Mouse (Mus musculus): Measurements from ENCODE around the gene Sema6d. TPM values are rescaled to one million over a fixed set of nuclear protein-coding genes. Genes with fewer than 3 reads are reported as not detected.

Sema6d gene
- polyA plus RNA-seq, 1 experiment from 2014 or later: 11.4 TPM

DNA sequence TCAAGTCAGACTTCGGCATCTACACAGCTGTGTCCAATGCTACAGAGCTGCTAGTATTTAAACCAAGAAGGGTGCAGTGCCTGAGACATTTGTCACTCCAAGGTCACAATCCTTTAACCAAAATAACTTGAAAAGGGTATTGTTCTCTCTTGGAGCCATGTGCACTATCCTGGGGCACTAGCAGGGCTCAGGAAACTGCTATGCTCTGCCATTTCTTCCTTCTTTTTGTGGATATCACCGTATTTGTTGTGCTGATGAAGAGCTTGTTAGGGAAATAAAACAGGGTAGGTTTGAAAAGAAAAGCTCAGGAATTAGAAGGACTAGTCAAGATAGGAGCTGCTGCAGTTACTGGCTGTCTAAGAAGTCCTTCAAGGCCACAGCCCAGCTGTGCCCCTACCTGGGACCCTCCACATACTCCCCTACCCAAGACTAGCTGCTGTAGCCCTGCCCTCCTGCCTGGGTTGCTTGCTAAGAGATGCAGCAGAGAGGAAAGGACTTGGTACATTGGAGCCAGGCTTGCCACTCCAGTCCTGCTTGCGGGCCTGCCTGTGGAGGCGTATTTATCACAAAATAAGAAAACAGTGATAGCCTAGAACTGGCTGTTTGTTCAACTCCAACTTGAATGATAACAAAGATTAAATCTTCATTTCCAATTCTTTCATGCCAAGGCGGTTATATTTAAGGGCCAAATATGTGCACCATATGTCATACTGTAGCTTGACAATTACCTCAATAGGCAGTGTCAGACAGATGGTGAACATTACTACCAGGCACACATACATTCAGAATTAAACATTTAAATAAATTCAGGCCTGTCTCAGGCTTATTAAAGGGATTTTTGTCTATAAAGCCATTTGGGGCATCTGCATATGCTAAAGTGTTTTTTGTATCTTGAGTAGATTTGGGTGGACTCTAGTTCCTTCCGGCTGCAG, 315.1 kb downstream of the Sema6d start:
- H3K27ac ChIP-seq: peak overlapping the region; percentile 69
- no peaks in the 10 kb centered on the region for H3K36me3 ChIP-seq
- 56% methylated on average over 6 of the region's 6 CpGs for WGBS
- H3K4me3 ChIP-seq: no peak overlapping the region
- peak overlapping the region; percentile 28; the same call in 1 of the 2 replicates for H3K4me2 ChIP-seq
- peaks cover 23% of the 10 kb centered on the region for H3K4me1 ChIP-seq
- no peaks in the 10 kb centered on the region for H3K27me3 ChIP-seq
- ATAC-seq (ENCODE audit: insufficient number of reproducible peaks, insufficient read depth, low FRiP score, low TSS enrichment, low read depth): no peak
- no peaks in the 10 kb centered on the region for H3K9me3 ChIP-seq
- no peak overlapping the region for H3K9ac ChIP-seq

GRCm38 (mm10) chr2:124408956-124409355, 319.2 kb downstream of the Sema6d start:
- H3K27ac ChIP-seq: no peak overlapping the region
- 87% methylated on average over 1 of the region's 1 CpGs for WGBS
- H3K9ac ChIP-seq: no peak overlapping the region
- H3K36me3 ChIP-seq: no peaks in the 10 kb centered on the region
- no peaks in the 10 kb centered on the region for H3K9me3 ChIP-seq
- H3K4me3 ChIP-seq: no peak overlapping the region
- no peak for ATAC-seq (ENCODE audit: insufficient number of reproducible peaks, insufficient read depth, low FRiP score, low TSS enrichment, low read depth)
- H3K4me2 ChIP-seq: no peak overlapping the region
- H3K4me1 ChIP-seq: peaks cover 12% of the 10 kb centered on the region
- no peaks in the 10 kb centered on the region for H3K27me3 ChIP-seq

DNA sequence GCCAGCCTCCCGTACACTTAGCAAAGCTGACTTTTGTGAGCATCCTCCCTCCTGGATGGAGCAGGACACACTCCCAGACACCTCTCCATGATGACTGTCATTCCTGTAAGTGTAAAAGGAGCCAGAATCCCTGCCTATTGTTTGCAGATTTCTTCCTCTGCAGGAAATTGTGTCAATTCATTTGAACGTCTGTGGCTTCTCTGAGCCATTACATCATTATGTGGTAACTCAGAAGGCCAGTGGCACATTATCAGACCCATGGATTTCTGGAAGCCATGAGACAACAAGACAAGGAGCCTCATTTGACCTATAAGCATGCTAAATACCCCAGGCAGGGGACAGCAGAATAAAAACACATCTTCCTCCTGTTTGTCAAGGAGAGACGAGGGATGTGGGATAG, 327.0 kb downstream of the Sema6d start:
- Histone ChIP-seq H3K4me2 (no peak overlapping the region), H3K9ac (no peak overlapping the region), H3K9me3 (no peaks in the 10 kb centered on the region), H3K27ac (no peak overlapping the region), H3K4me1 (0 out of 2 replicates have a peak, but pooled peaks cover 5% of the 10 kb centered on the region), H3K27me3 (no peaks in the 10 kb centered on the region), H3K36me3 (no peaks in the 10 kb centered on the region), H3K4me3 (no peak overlapping the region)
- no peak for ATAC-seq (ENCODE audit: insufficient number of reproducible peaks, insufficient read depth, low FRiP score, low TSS enrichment, low read depth)
- 75% methylated on average over 3 of the region's 3 CpGs for WGBS

GRCm38 (mm10) chr2:124418319-124418718, 328.6 kb downstream of the Sema6d start:
- no peak overlapping the region for H3K9ac ChIP-seq
- whole genome bisulfite sequencing: 92% methylated on average over 2 of the region's 2 CpGs

DNA sequence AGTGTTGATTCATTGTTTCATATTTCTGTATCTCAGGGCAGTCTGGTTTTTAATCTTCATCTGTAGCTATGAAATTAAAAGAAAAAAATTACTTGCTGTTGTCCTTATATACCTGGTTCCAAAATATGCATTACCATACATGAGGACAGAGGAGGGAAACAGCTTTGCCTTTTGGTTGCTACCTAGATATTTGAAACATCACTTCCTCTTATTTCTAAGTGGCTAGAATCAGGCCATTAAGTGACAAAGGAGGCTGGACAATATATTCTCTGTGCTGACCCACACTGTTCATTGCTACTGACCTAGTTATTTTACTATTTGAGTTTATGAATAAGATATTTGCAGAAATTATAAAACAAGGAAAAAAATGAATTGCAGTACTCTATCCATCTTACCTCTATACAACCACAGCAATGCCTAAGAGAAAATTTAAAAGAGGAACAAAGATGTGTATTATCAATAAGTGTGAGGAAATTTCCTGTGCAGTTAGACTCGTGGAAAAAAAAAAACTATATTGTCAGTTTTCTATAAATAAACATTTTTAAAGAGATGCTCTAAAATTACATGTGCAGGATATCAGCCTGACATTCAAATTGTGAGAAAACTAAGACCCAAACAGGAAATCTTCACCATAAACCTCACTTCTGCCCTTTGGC, 330.5 kb downstream of the Sema6d start:
- no peak for ATAC-seq (ENCODE audit: insufficient number of reproducible peaks, insufficient read depth, low FRiP score, low TSS enrichment, low read depth)
- H3K27ac ChIP-seq: no peak overlapping the region
- 0 out of 2 replicates have a peak, but pooled peaks cover 5% of the 10 kb centered on the region for H3K4me1 ChIP-seq
- H3K9me3 ChIP-seq: no peaks in the 10 kb centered on the region
- no peak overlapping the region for H3K4me2 ChIP-seq
- H3K4me3 ChIP-seq: no peak overlapping the region
- 50% methylated on average over 1 of the region's 1 CpGs for WGBS
- no peaks in the 10 kb centered on the region for H3K36me3 ChIP-seq
- no peak overlapping the region for H3K9ac ChIP-seq
- no peaks in the 10 kb centered on the region for H3K27me3 ChIP-seq

More at GRCm38 (mm10) chr2:124418319-124418718, 328.6 kb downstream of the Sema6d start:
- Histone ChIP-seq H3K9me3 (no peaks in the 10 kb centered on the region), H3K4me2 (no peak overlapping the region), H3K27ac (no peak overlapping the region), H3K27me3 (no peaks in the 10 kb centered on the region), H3K4me3 (no peak overlapping the region), H3K36me3 (no peaks in the 10 kb centered on the region), H3K4me1 (0 out of 2 replicates have a peak, but pooled peaks cover 5% of the 10 kb centered on the region)
- ATAC-seq (ENCODE audit: insufficient number of reproducible peaks, insufficient read depth, low FRiP score, low TSS enrichment, low read depth): no peak

DNA sequence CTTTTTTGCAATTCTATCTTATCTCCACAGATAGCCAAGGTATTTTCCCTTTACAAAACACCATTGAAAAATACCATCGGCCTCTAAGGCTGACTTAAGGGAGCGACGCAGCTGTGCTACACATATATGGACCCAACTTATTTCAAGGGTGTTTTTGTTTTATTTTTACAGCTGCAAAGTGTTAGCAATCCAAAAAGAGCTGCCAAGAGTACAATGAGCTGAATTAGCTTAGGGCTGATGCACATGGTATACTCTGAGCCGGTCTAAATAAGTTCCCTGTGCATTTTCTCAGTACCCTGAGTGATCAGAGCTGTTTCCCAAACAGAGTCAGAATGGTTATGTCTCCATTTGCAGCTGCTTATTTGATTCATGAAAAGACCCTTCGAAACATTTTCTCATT, 340.0 kb downstream of the Sema6d start:
- Histone ChIP-seq H3K4me1 (peaks cover 6% of the 10 kb centered on the region; the same call in 1 of the 2 replicates), H3K9me3 (no peaks in the 10 kb centered on the region), H3K27ac (no peak overlapping the region), H3K4me2 (no peak overlapping the region), H3K4me3 (no peak overlapping the region), H3K36me3 (no peaks in the 10 kb centered on the region), H3K9ac (no peak overlapping the region), H3K27me3 (no peaks in the 10 kb centered on the region)
- 45% methylated on average over 5 of the region's 5 CpGs for WGBS
- ATAC-seq (ENCODE audit: insufficient number of reproducible peaks, insufficient read depth, low FRiP score, low TSS enrichment, low read depth): no peak

GRCm38 (mm10) chr2:124430708-124431107, 340.9 kb downstream of the Sema6d start:
- H3K9ac ChIP-seq: no peak overlapping the region
- H3K27me3 ChIP-seq: no peaks in the 10 kb centered on the region
- no peak overlapping the region for H3K27ac ChIP-seq
- WGBS: 87% methylated on average over 3 of the region's 3 CpGs
- no peak overlapping the region for H3K4me2 ChIP-seq
- H3K36me3 ChIP-seq: no peaks in the 10 kb centered on the region
- H3K4me1 ChIP-seq: peaks cover 6% of the 10 kb centered on the region; the same call in 1 of the 2 replicates
- no peak for ATAC-seq (ENCODE audit: insufficient number of reproducible peaks, insufficient read depth, low FRiP score, low TSS enrichment, low read depth)
- H3K9me3 ChIP-seq: no peaks in the 10 kb centered on the region
- no peak overlapping the region for H3K4me3 ChIP-seq

DNA sequence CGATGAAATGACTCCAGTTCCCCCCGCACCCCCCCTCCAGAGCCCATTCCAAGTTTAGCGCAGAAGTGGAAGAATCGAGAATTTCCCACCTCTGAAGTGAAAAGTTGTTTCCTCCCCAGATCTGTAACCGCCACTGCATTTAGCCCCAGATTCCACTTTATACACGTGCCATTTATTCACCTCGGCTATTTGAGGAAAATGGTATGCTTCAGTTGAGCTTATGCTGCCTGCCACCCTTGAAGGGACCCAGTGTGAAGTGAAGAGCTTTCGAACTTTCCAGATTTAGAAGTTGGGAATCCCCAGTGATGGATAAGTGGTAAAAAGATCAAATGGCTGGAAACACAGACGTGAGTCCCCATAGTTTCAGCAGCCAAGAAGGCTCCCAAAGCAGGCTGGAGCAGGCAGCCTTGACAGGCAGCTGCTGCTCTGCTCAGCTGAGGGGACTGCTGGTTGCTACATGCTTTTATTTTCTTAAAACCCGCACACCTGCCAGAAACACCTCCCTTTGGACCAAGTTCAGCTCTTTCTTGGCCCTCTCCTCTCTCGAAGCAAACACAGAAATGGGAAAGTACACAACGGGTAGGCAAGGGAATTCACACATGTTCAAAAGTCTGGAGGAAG, 345.7 kb downstream of the Sema6d start:
- ATAC-seq (ENCODE audit: insufficient number of reproducible peaks, insufficient read depth, low FRiP score, low TSS enrichment, low read depth): no peak
- Histone ChIP-seq H3K9me3 (no peaks in the 10 kb centered on the region), H3K4me2 (no peak overlapping the region), H3K4me3 (no peak overlapping the region), H3K36me3 (no peaks in the 10 kb centered on the region), H3K9ac (no peak overlapping the region), H3K4me1 (no peaks in the 10 kb centered on the region), H3K27me3 (peaks cover 4% of the 10 kb centered on the region; the same call in 1 of the 2 replicates), H3K27ac (no peak overlapping the region)
- 68% methylated on average over 12 of the region's 12 CpGs for WGBS

DNA sequence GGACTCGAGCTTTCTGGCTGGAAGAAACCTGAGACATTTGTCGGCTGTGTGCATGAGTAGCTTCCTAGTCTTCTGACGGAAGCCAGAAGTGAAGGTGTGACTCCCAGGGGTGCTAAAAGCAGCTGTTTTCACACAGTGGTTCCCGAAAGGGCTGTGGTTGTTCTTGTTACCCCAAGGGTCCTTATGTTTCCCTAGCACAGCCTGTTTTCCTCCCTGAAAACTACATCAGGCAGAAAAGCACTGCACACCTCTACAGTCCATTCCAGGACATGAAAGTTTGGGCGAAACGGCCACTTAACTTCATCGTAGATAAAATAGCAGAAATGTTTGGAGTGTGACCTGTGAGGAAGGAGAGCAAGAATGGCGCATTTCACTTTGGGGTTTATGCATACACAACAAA, 346.9 kb downstream of the Sema6d start:
- peaks cover 4% of the 10 kb centered on the region; the same call in 1 of the 2 replicates for H3K27me3 ChIP-seq
- H3K27ac ChIP-seq: no peak overlapping the region
- 65% methylated on average over 8 of the region's 8 CpGs for WGBS
- H3K36me3 ChIP-seq: no peaks in the 10 kb centered on the region
- no peak overlapping the region for H3K4me2 ChIP-seq
- H3K4me1 ChIP-seq: no peaks in the 10 kb centered on the region
- no peak overlapping the region for H3K4me3 ChIP-seq
- no peaks in the 10 kb centered on the region for H3K9me3 ChIP-seq
- no peak for ATAC-seq (ENCODE audit: insufficient number of reproducible peaks, insufficient read depth, low FRiP score, low TSS enrichment, low read depth)
- no peak overlapping the region for H3K9ac ChIP-seq

DNA sequence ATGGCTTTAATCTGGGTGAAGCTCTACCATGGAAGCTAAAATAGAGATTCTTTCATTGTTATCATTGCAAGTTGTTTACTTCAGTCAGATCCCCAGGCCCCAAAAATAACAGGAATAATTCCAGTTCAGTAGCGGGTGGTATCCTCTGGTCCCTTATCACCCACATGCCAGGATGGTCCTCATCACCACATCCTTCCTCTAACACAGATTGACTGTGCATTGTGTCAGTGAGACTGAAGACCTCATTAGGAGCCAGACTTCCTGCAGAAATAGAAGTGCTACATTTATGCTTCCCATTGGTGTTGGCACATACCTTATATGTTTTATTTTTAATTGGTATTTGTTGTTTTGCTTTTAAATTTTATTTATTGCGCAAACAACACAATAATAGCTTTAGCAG, 354.4 kb downstream of the Sema6d start:
- no peaks in the 10 kb centered on the region; the same call in 1 of the 2 replicates for H3K4me1 ChIP-seq
- 90% methylated on average over 2 of the region's 2 CpGs for WGBS
- H3K4me3 ChIP-seq: no peak overlapping the region
- ATAC-seq (ENCODE audit: insufficient number of reproducible peaks, insufficient read depth, low FRiP score, low TSS enrichment, low read depth): no peak
- H3K27me3 ChIP-seq: no peaks in the 10 kb centered on the region
- H3K4me2 ChIP-seq: no peak overlapping the region
- H3K27ac ChIP-seq: no peak overlapping the region
- H3K9ac ChIP-seq: no peak overlapping the region
- H3K9me3 ChIP-seq: no peaks in the 10 kb centered on the region
- no peaks in the 10 kb centered on the region for H3K36me3 ChIP-seq

- Histone ChIP-seq H3K4me1 (peaks cover 6% of the 10 kb centered on the region), H3K27ac (no peak overlapping the region), H3K9me3 (no peaks in the 10 kb centered on the region), H3K9ac (no peak overlapping the region), H3K27me3 (no peaks in the 10 kb centered on the region), H3K4me2 (no peak overlapping the region), H3K4me3 (no peak overlapping the region), H3K36me3 (no peaks in the 10 kb centered on the region)
- no peak for ATAC-seq (ENCODE audit: insufficient number of reproducible peaks, insufficient read depth, low FRiP score, low TSS enrichment, low read depth)
- 50% methylated on average over 2 of the region's 2 CpGs for WGBS
Measured at GRCm38 (mm10) chr2:124455881-124456280, 366.1 kb downstream of the Sema6d start.
